Mouse (Mus musculus): ENCODE data around the gene Xab2. TPM values are rescaled to one million over a fixed set of nuclear protein-coding genes. Genes with fewer than 3 reads are reported as not detected.

Gene Xab2
- polyA plus RNA-seq, 1 experiment = 44.3 TPM

DNA sequence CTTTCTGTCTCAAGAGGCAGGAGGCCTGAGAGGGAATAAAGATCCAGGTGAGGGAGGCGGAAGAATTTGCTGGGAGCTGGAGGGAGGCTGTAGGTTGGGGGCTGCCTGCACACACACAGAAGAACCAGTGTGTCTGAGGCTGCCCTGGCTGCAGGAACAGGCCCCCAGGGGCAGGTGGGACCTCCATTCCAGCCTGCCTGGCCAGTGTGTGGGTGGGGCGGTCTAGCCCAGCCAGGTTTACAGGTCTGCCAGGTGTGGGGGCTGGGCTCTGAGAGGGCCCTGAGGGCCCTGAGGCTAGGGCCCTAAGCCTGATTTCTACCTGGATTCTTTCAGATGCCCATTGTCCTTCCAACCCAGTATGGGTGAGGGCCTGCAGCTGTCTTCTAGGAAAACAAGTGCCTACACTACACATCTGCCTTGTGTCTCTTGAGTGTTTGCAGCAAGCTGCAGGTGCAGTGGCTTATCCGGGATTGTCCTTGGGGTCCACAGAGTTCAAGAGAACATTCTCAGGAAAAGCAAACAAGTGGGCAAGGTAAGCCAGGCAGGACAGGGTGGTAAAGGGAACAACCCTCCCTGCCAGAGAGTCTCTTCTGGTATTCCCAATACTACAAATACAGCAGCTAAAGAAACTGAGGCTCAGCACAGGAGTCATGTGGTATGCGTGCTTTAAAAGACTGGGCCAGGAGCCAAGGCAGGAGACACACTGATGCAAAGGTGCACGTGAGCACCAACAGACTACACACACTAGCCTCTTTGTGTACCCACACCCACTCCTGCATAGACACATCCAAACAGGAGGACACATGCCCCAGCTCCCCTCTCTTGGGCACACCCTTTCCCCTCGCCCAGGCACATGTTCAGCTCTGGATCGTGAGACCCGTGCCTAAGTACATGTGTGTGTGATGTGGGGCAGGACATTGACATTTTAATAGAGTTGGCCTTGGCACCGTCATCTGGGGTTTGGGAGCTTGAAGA is 41.4 kb downstream of the Xab2 start:
- TF ChIP-seq POLR2A (IDR thresholded peaks at IDR 0.05; ENCODE audit: low read depth, low read length) (no peak), CTCF (IDR thresholded peaks at IDR 0.05; ENCODE audit: extremely low read depth, insufficient read length, insufficient replicate concordance, low read depth, low read length) (no peak)
- no peak overlapping the region for H3K27ac ChIP-seq (ENCODE audit: insufficient read depth, low read depth, low read length)
- WGBS = 43% methylated on average over 9 of the region's 9 CpGs

DNA sequence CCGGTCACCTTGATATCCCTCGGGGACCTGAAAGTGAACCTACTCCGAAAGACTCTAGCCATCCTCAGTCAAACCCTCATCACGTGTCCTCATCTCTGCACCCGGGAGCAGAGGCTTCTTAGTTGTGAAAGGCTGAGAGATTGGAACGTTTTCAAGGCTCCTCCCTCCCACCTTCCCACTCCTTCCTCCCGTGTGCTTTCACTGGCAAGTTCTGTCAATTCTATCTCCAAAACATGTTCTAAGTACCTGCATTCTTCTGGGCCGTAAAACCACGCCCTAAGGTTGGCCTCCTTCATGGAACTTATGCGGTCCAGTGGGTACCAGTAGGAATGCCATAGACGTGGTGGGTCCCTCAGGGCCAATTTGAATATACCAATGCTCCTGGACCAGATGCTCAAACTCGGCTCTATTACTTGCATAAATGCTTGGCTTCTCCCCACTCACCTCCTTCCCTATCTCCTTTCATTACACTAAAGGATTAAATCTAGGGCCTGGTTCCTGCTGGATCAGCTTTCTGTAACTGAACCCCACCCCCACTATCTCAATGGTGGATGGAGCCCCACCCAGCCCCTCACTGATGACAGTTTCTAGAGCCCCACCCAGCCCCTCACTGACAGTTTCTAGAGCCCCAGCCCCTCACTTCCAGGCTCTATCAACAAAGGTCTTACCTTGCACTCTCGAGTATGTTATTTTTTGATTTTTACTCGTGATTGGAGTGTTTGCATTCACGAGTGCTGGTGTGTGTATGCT is 44.7 kb downstream of the Xab2 start:
- Histone ChIP-seq H3K27me3 (ENCODE audit: control insufficient read depth, insufficient read depth, low read length) (no peaks in the 10 kb centered on the region), H3K27ac (ENCODE audit: insufficient read depth, low read depth, low read length) (no peak overlapping the region), H3K4me1 (ENCODE audit: control insufficient read depth, insufficient read depth, insufficient read length, low read length) (peaks cover 5% of the 10 kb centered on the region; the same call in 1 of the 2 replicates), H3K36me3 (ENCODE audit: control insufficient read depth, insufficient read depth, low read length) (no peaks in the 10 kb centered on the region), H3K4me3 (ENCODE audit: low read depth, low read length) (no peak overlapping the region)
- no peak for TF ChIP-seq CTCF (IDR thresholded peaks at IDR 0.05; ENCODE audit: extremely low read depth, insufficient read length, insufficient replicate concordance, low read depth, low read length)
- no peak for TF ChIP-seq POLR2A (IDR thresholded peaks at IDR 0.05; ENCODE audit: low read depth, low read length)
- 34% methylated on average over 15 of the region's 15 CpGs for WGBS

More for the DNA sequence above, 41.4 kb downstream of the Xab2 start:
- Histone ChIP-seq H3K4me1 (ENCODE audit: control insufficient read depth, insufficient read depth, insufficient read length, low read length) (peaks cover 5% of the 10 kb centered on the region; the same call in 1 of the 2 replicates), H3K36me3 (ENCODE audit: control insufficient read depth, insufficient read depth, low read length) (no peaks in the 10 kb centered on the region), H3K27me3 (ENCODE audit: control insufficient read depth, insufficient read depth, low read length) (no peaks in the 10 kb centered on the region), H3K4me3 (ENCODE audit: low read depth, low read length) (no peak overlapping the region)

DNA sequence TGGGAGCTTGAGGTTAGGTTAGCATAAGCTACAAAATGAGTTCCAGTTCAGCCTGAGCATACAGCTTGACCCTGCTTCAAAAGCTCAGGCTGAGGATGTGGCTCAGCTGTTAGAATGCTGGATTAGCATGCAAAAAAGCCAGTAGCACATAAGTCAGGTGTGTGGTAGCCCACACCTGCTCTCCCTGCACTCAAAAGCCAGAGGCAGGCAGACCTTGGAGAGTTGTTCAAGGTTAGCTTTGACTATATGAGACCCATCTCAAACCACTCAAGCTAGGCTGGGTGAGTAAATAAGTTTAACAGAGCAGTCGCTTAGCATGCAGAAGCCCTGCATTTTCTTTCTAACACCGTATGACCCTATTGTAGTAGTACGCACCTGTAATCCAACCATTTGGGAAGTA is 46.6 kb downstream of the Xab2 start:
- H3K4me1 ChIP-seq (ENCODE audit: control insufficient read depth, insufficient read depth, insufficient read length, low read length) = peaks cover 3% of the 10 kb centered on the region; the same call in 1 of the 2 replicates
- WGBS = 97% methylated on average over 3 of the region's 3 CpGs
- no peaks in the 10 kb centered on the region for H3K36me3 ChIP-seq (ENCODE audit: control insufficient read depth, insufficient read depth, low read length)
- no peak overlapping the region for H3K4me3 ChIP-seq (ENCODE audit: low read depth, low read length)
- H3K27ac ChIP-seq (ENCODE audit: insufficient read depth, low read depth, low read length) = no peak overlapping the region
- H3K27me3 ChIP-seq (ENCODE audit: control insufficient read depth, insufficient read depth, low read length) = no peaks in the 10 kb centered on the region
- TF ChIP-seq POLR2A (IDR thresholded peaks at IDR 0.05; ENCODE audit: low read depth, low read length) (no peak), CTCF (IDR thresholded peaks at IDR 0.05; ENCODE audit: extremely low read depth, insufficient read length, insufficient replicate concordance, low read depth, low read length) (no peak)

DNA sequence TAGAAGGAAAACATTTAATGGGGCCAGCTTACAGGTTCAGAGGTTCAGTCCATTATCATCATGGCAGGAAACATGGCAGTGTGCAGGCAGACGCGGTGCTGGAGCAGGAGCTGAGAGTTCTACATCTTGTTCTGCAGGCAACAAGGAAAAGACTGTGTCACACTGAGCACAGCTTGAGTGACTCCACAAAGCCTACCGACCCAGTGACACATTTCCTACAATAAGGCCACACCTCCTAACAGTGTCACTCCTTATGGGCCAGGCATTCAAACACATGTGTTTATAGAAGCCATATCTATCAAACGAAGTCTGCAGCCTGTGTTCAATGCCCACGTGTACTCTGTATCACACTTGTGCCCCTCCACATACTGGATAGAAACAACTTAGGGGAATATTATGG is 51.3 kb downstream of the Xab2 start:
- no peaks in the 10 kb centered on the region for H3K27me3 ChIP-seq (ENCODE audit: control insufficient read depth, insufficient read depth, low read length)
- 69% methylated on average over 5 of the region's 5 CpGs for WGBS
- no peaks in the 10 kb centered on the region for H3K36me3 ChIP-seq (ENCODE audit: control insufficient read depth, insufficient read depth, low read length)
- no peak for TF ChIP-seq CTCF (IDR thresholded peaks at IDR 0.05; ENCODE audit: extremely low read depth, insufficient read length, insufficient replicate concordance, low read depth, low read length)
- no peak for TF ChIP-seq POLR2A (IDR thresholded peaks at IDR 0.05; ENCODE audit: low read depth, low read length)
- no peak overlapping the region for H3K27ac ChIP-seq (ENCODE audit: insufficient read depth, low read depth, low read length)
- peaks cover 14% of the 10 kb centered on the region; the same call in 1 of the 2 replicates for H3K4me1 ChIP-seq (ENCODE audit: control insufficient read depth, insufficient read depth, insufficient read length, low read length)
- H3K4me3 ChIP-seq (ENCODE audit: low read depth, low read length) = no peak overlapping the region

- Histone ChIP-seq H3K27ac (ENCODE audit: insufficient read depth, low read depth, low read length) (no peak overlapping the region), H3K27me3 (ENCODE audit: control insufficient read depth, insufficient read depth, low read length) (no peaks in the 10 kb centered on the region), H3K4me1 (ENCODE audit: control insufficient read depth, insufficient read depth, insufficient read length, low read length) (peaks cover 14% of the 10 kb centered on the region; the same call in 1 of the 2 replicates), H3K36me3 (ENCODE audit: control insufficient read depth, insufficient read depth, low read length) (no peaks in the 10 kb centered on the region), H3K4me3 (ENCODE audit: low read depth, low read length) (peak overlapping the region; percentile 28; the same call in 1 of the 2 replicates)
- TF ChIP-seq CTCF (IDR thresholded peaks at IDR 0.05; ENCODE audit: extremely low read depth, insufficient read length, insufficient replicate concordance, low read depth, low read length) (no peak), POLR2A (IDR thresholded peaks at IDR 0.05; ENCODE audit: low read depth, low read length) (no peak)
- WGBS = 8% methylated on average over 7 of the region's 7 CpGs
Observed at GRCm38 (mm10) chr8:3568378-3568777, 52.7 kb downstream of the Xab2 start.

DNA sequence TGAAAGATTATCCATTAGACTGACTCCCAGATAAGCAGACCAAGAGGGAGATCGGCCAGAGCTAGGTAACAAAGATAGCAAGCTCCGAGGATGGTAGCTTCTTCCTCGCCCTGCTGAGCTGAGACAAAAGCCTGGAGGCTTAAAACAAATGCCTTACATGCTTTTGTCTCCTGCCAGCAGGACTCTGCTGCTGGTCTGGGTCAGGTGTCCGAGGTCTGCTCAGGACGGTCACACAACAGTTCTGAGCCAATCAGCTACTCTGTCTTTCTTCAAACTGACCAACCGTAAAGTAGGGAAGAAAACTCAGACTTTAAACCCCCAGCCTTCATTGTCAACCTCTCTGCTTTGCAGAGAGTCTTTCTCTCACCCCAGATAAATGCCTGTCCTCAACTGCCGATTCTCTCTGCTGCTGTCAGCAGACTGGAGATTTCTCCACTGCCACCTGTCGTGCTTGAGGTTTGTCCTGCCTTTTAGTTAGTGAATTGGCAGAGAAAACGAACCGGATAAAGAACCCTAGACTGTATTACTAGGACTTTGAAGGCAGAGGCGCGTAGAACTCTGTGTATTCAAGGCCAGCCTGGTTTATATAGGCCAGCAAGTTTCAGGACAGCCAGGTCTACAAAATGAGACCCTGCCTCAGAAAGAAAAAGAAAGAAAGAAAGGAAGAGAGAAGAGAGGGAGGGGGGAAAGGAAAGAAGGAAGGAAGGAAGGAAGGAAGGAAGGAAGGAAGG is 53.3 kb downstream of the Xab2 start, which contains the start of gene C330021F23Rik:
TSS of gene C330021F23Rik (plus strand) at position 350 of the 731 bp plus-strand sequence.
- Histone ChIP-seq H3K27me3 (ENCODE audit: control insufficient read depth, insufficient read depth, low read length) (no peaks in the 10 kb centered on the region), H3K4me3 (ENCODE audit: low read depth, low read length) (peak within 1 kb of the TSS; percentile 28; the same call in 1 of the 2 replicates), H3K27ac (ENCODE audit: insufficient read depth, low read depth, low read length) (no peak within 1 kb of the TSS), H3K4me1 (ENCODE audit: control insufficient read depth, insufficient read depth, insufficient read length, low read length) (peaks cover 14% of the 10 kb centered on the region; the same call in 1 of the 2 replicates), H3K36me3 (ENCODE audit: control insufficient read depth, insufficient read depth, low read length) (no peaks in the 10 kb centered on the region)
- TF ChIP-seq POLR2A (IDR thresholded peaks at IDR 0.05; ENCODE audit: low read depth, low read length) = no peak
- TF ChIP-seq CTCF (IDR thresholded peaks at IDR 0.05; ENCODE audit: extremely low read depth, insufficient read length, insufficient replicate concordance, low read depth, low read length) = no peak
- WGBS = 9% methylated on average over 12 of the region's 12 CpGs

Other genes starting within 250 kb of the Xab2 start
- gene Arhgef18, start 228.3 kb downstream of the Xab2 start, polyA plus RNA-seq (2012; rRNA removed) = 32.4 and 43.1 TPM in 2 replicates
- 9.6 and 13.0 TPM in 2 replicates for gene Pex11g, start 153.6 kb downstream of the Xab2 start, polyA plus RNA-seq (2012; rRNA removed)
- gene Tex45, start 150.5 kb downstream of the Xab2 start, polyA plus RNA-seq (2012; rRNA removed) = 0.08 and 0.11 TPM in 2 replicates
- 20.2 and 40.0 TPM in 2 replicates for gene Zfp358, start 128.2 kb downstream of the Xab2 start, polyA plus RNA-seq (2012; rRNA removed)
- 123 and 389 TPM in 2 replicates for gene Mcoln1, start 120.9 kb downstream of the Xab2 start, polyA plus RNA-seq (2012; rRNA removed)
- 40.3 and 88.6 TPM in 2 replicates for gene Pnpla6, start 105.9 kb downstream of the Xab2 start, polyA plus RNA-seq (2012; rRNA removed)
- gene C330021F23Rik, start 53.3 kb downstream of the Xab2 start, polyA plus RNA-seq (2012; rRNA removed) = 0.51 and 3.4 TPM in 2 replicates
- 58.8 and 136 TPM in 2 replicates for gene Camsap3, start 34.0 kb downstream of the Xab2 start, polyA plus RNA-seq (2012; rRNA removed)
- gene Pet100, start 232 bp upstream of the Xab2 start, polyA plus RNA-seq (2012; rRNA removed) = 1.8 and 2.5 TPM in 2 replicates
- not detected in 2 replicates for gene Pcp2, start 4.2 kb upstream of the Xab2 start, polyA plus RNA-seq (2012; rRNA removed)
- gene Stxbp2, start 9.6 kb upstream of the Xab2 start, polyA plus RNA-seq (2012; rRNA removed) = 134 and 330 TPM in 2 replicates
- gene Retn, start 34.5 kb upstream of the Xab2 start, polyA plus RNA-seq (2012; rRNA removed) = 0.23 and 0.38 TPM in 2 replicates
- gene Mcemp1, start 44.4 kb upstream of the Xab2 start, polyA plus RNA-seq (2012; rRNA removed) = 0.14 TPM in 1 of 2 replicates, not detected in the other
- 1.6 TPM in 1 of 2 replicates, not detected in the other for gene Fcor, start 51.0 kb upstream of the Xab2 start, polyA plus RNA-seq (2012; rRNA removed)
- gene Trappc5, start 55.0 kb upstream of the Xab2 start, polyA plus RNA-seq (2012; rRNA removed) = 17.9 and 32.1 TPM in 2 replicates
- 1.0 and 4.4 TPM in 2 replicates for gene Fcer2a, start 72.9 kb upstream of the Xab2 start, polyA plus RNA-seq (2012; rRNA removed)
- 0.11 TPM in 1 of 2 replicates, not detected in the other for gene Clec4g, start 99.3 kb upstream of the Xab2 start, polyA plus RNA-seq (2012; rRNA removed)
- gene Cd209a, start 127.7 kb upstream of the Xab2 start, polyA plus RNA-seq (2012; rRNA removed) = 0.46 and 0.91 TPM in 2 replicates
- gene Cd209e, start 233.0 kb upstream of the Xab2 start, polyA plus RNA-seq (2012; rRNA removed) = not detected in 2 replicates

All from small intestine, adult 2 months (tissue).